Mouse (Mus musculus) retina, postnatal 1 day (tissue): Measurements from ENCODE around the gene Abcb4.
"Not testable (repeated sequence)": the region's sequence is repeated elsewhere in the genome, so short reads cannot be mapped to it uniquely, and the experiment has no call there.

Experiments
- DNase-seq: peaks from one replicate; pipeline ENCODE4 v3.0.0-alpha.2; 2012

Gene Abcb4

GRCm38 (mm10) chr5:9000006-9000405, 106.5 kb downstream of the Abcb4 start:
- DNase-seq = not testable (repeated sequence)

DNA sequence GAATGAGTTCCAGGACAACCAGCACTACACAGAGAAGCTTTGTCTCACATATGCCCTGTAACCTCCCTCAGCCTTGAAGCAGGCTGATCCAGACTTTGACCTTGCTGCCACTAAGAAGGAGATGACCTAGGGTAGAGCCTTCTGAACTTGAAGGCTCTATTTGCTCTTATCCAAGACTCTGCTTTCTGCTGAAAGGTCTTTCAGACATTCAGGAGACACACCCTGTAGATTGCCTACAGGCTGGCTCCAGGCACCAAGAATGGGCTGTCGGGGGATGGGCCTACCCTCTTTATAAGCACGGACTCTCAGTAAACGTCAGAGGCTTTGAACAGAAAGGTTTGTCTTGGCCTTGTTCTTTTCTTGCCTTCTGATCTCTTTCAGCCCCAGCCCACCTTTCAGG, 113.1 kb downstream of the Abcb4 start:
- not testable (repeated sequence) for DNase-seq
